Mouse (Mus musculus): Measurements from ENCODE around the gene Eef1akmt2.

- TF ChIP-seq CTCF (IDR thresholded peaks at IDR 0.05; ENCODE audit: low read depth) (no peak), EP300 (optimal IDR thresholded peaks at IDR 0.05) (no peak)
These were observed 66.5 kb downstream of the Eef1akmt2 start for GRCm38 (mm10) chr7:132786011-132786410.

All from stomach, postnatal 0 days (tissue).